Comparison of ENCODE assay signal across 8 mouse cellular contexts in genomic region chr9:41108324-41109180, GRCm38 (mm10). TPM values are rescaled to one million over a fixed set of nuclear protein-coding genes. Genes with fewer than 3 reads are reported as not detected.
DNase-seq lines count a peak whose midpoint lies in the region; ATAC-seq lines count a peak whose summit lies in the region.

No protein-coding gene starts in this region.

- peaks cover 15% of the 10 kb centered on the region for H3K4me1 ChIP-seq in hindbrain, embryonic 13.5 days (replicated peaks)
- H3K4me1 ChIP-seq in hindbrain, embryonic 12.5 days, result peaks cover 14% of the 10 kb centered on the region
- H3K4me1 ChIP-seq in heart, embryonic 11.5 days (ENCODE audit: control insufficient read depth, insufficient read depth, low read length), result peaks cover 43% of the 10 kb centered on the region
- no peaks in the 10 kb centered on the region for H3K4me1 ChIP-seq in midbrain, embryonic 16.5 days (ENCODE audit: control insufficient read depth, insufficient read depth, low read length)

- ATAC-seq in hindbrain, embryonic 13.5 days (ENCODE audit: low FRiP score), result peak; percentile 77
- no peak for ATAC-seq in hindbrain, embryonic 12.5 days (ENCODE audit: low FRiP score)
- peak; percentile 57; the same call in 1 of the 2 replicates for ATAC-seq in heart, embryonic 11.5 days (replicated peaks; ENCODE audit: insufficient number of reproducible peaks, low FRiP score, low TSS enrichment)
- ATAC-seq in midbrain, embryonic 16.5 days, result no peak

- no peak overlapping the region for H3K4me2 ChIP-seq in hindbrain, embryonic 13.5 days
- H3K4me2 ChIP-seq in hindbrain, embryonic 12.5 days (replicated peaks), result no peak overlapping the region
- no peak overlapping the region for H3K4me2 ChIP-seq in heart, embryonic 11.5 days
- H3K4me2 ChIP-seq in midbrain, embryonic 16.5 days (ENCODE audit: low read length), result no peak overlapping the region

- peak overlapping the region; percentile 58 for H3K27ac ChIP-seq in hindbrain, embryonic 13.5 days
- H3K27ac ChIP-seq in hindbrain, embryonic 12.5 days, result no peak overlapping the region
- H3K27ac ChIP-seq in heart, embryonic 11.5 days (ENCODE audit: low read depth, low read length), result peak overlapping the region; percentile 25; the same call in 1 of the 2 replicates
- no peak overlapping the region for H3K27ac ChIP-seq in midbrain, embryonic 16.5 days (ENCODE audit: low read length)

- H3K9me3 ChIP-seq in hindbrain, embryonic 13.5 days, result no peaks in the 10 kb centered on the region
- no peaks in the 10 kb centered on the region for H3K9me3 ChIP-seq in hindbrain, embryonic 12.5 days (replicated peaks)
- H3K9me3 ChIP-seq in heart, embryonic 11.5 days (replicated peaks; ENCODE audit: control insufficient read depth, low read length), result no peaks in the 10 kb centered on the region
- H3K9me3 ChIP-seq in midbrain, embryonic 16.5 days (replicated peaks; ENCODE audit: control insufficient read depth, low read length, poor library complexity, severe bottlenecking), result no peaks in the 10 kb centered on the region

- 51% methylated on average over 14 of the region's 14 CpGs for WGBS in hindbrain, embryonic 13.5 days
- WGBS in hindbrain, embryonic 12.5 days, result 66% methylated on average over 14 of the region's 14 CpGs
- WGBS in heart, embryonic 11.5 days (ENCODE audit: insufficient replicate concordance), result 38% methylated on average over 14 of the region's 14 CpGs
- WGBS in midbrain, embryonic 16.5 days, result 49% methylated on average over 14 of the region's 14 CpGs

- no peak overlapping the region for H3K9ac ChIP-seq in hindbrain, embryonic 13.5 days
- no peak overlapping the region for H3K9ac ChIP-seq in hindbrain, embryonic 12.5 days
- peak overlapping the region; percentile 31; the same call in 1 of the 2 replicates for H3K9ac ChIP-seq in heart, embryonic 11.5 days (ENCODE audit: low read depth, low read length)
- H3K9ac ChIP-seq in midbrain, embryonic 16.5 days (ENCODE audit: low read depth, low read length), result no peak overlapping the region

- peak; percentile 88 for DNase-seq in cerebellum, adult 9-10 months
- DNase-seq in layer of hippocampus, adult 11-12 months (ENCODE audit: low spot score), result peak; percentile 80
- peak; percentile 38 for DNase-seq in lung, postnatal 36 days
- DNase-seq in adipocyte (ENCODE audit: low spot score), result no peak

- H3K27me3 ChIP-seq in hindbrain, embryonic 13.5 days, result 0 out of 2 replicates have a peak, but pooled peaks cover 2% of the 10 kb centered on the region
- H3K27me3 ChIP-seq in hindbrain, embryonic 12.5 days, result no peaks in the 10 kb centered on the region
- no peaks in the 10 kb centered on the region for H3K27me3 ChIP-seq in heart, embryonic 11.5 days (ENCODE audit: control insufficient read depth, insufficient read depth, low read length)
- no peaks in the 10 kb centered on the region for H3K27me3 ChIP-seq in midbrain, embryonic 16.5 days (ENCODE audit: control insufficient read depth, insufficient read depth, low read depth, low read length)

- no peak overlapping the region for H3K4me3 ChIP-seq in hindbrain, embryonic 13.5 days
- H3K4me3 ChIP-seq in hindbrain, embryonic 12.5 days, result no peak overlapping the region
- no peak overlapping the region for H3K4me3 ChIP-seq in heart, embryonic 11.5 days (ENCODE audit: low read depth, low read length)
- H3K4me3 ChIP-seq in midbrain, embryonic 16.5 days (ENCODE audit: low read depth, low read length), result no peak overlapping the region

- H3K36me3 ChIP-seq in hindbrain, embryonic 13.5 days, result no peaks in the 10 kb centered on the region
- no peaks in the 10 kb centered on the region for H3K36me3 ChIP-seq in hindbrain, embryonic 12.5 days
- H3K36me3 ChIP-seq in heart, embryonic 11.5 days (ENCODE audit: control insufficient read depth, insufficient read depth, low read length), result no peaks in the 10 kb centered on the region
- H3K36me3 ChIP-seq in midbrain, embryonic 16.5 days (ENCODE audit: control insufficient read depth, insufficient read depth, low read length), result no peaks in the 10 kb centered on the region

RNA-seq across cellular contexts. Expression of gene Ubash3b, which starts 52.9 kb away (rescaled TPM):
- polyA plus RNA-seq in hindbrain, embryonic 13.5 days (2015; fragmentation: Nextera tagmentation; extraction: Ambion mirVana), result 17.3 and 18.2 TPM in 2 replicates
- 14.6 and 17.2 TPM in 2 replicates for polyA plus RNA-seq in hindbrain, embryonic 12.5 days (2016; fragmentation: Nextera tagmentation; extraction: Ambion mirVana)
- polyA plus RNA-seq in heart, embryonic 11.5 days (2014; fragmentation: Nextera tagmentation; extraction: Ambion mirVana), result 15.2 and 15.7 TPM in 2 replicates
- 23.2 and 24.2 TPM in 2 replicates for polyA plus RNA-seq in midbrain, embryonic 16.5 days (2015; fragmentation: Nextera tagmentation; extraction: Ambion mirVana)

Comparison
In these comparisons a context has a peak if more than half of its experiments do, and no peak if none do; other contexts are left out.
1. ATAC-seq: peak in hindbrain, embryonic 13.5 days (single experiment) and heart, embryonic 11.5 days (single experiment); none in hindbrain, embryonic 12.5 days (single experiment) and midbrain, embryonic 16.5 days (single experiment).
2. H3K27ac ChIP-seq: peak in hindbrain, embryonic 13.5 days (single experiment) and heart, embryonic 11.5 days (single experiment); none in hindbrain, embryonic 12.5 days (single experiment) and midbrain, embryonic 16.5 days (single experiment).